Mouse (Mus musculus) B cell, adult 2 months (primary cell): ENCODE measurements around the gene Urb1.

ENCODE experiments used
- DNase-seq, 2 experiments: peaks; one replicate each; pipeline ENCODE4 v3.0.0; 2022

Urb1 gene

DNA sequence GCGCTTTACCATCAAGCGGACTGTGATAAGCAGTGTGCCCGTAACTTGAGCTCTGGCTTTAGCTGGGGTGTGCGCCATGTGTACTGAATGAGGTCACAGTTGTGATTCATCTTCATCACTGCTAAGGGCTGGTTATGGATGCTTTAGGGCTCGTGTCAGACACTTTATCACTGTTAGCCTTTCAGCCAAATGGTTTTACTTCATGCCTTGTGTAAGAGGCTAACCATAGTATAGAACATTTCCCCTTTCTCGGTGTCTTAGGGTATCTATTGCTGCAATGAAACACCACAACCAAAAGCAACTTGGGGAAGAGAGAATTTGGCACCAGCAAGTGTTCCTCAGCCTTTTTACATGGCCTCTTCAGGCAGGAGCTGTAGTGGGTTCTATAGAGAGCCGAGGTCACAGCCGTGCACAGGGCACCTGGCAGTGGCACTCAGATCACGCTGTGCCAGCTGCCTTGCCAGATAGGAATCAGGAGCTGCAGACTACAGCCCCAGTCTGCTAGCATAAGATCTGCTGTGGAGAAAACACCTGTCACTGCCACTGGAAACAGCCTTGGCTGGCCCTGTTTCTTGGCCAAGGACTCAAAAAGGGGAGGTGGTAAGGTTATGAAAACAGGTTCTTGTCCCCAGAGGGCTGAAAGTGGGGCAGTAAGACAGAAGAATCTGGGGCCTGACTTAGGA, 44.9 kb downstream of the Urb1 start:
- DNase-seq: no peak

DNA sequence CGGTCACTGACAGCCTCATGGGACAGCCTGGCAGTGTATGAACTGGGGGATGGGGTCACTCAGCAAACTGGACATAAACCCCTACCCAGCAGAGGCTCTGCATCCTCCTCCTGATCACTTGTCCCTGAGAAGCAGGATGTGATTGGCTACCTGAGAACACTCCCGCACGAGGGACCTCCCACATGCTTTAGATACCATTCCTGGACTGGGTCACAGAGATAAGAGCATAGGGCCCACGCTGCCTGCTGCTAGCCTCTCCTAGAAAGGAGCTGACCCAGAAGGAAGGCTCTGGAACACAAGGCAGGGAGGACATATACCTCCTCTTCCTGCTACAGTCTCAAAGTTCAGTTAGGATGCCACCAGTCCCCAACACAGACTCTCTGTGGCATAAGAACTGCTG, 49.7 kb downstream of the Urb1 start:
- DNase-seq: no peak

DNA sequence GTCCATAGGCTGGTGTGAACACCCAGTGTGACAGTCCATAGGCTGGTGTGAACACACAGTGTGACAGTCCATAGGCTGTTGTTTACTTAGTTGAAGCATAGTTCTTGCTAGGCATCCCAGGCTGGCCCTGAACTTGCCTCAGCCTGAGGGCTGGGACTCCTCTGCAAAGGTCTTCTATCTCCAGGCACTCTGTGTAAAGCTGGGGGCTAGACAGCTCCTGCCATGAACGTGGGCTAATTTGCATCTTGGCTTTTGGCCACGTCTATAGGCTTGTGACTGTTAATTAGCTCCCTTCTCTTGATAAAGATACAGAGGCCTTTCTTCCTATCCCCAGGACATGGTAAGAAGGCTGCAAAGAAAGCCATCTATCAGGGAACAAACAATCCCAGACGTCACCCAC, 50.9 kb downstream of the Urb1 start:
- DNase-seq: no peak

DNA sequence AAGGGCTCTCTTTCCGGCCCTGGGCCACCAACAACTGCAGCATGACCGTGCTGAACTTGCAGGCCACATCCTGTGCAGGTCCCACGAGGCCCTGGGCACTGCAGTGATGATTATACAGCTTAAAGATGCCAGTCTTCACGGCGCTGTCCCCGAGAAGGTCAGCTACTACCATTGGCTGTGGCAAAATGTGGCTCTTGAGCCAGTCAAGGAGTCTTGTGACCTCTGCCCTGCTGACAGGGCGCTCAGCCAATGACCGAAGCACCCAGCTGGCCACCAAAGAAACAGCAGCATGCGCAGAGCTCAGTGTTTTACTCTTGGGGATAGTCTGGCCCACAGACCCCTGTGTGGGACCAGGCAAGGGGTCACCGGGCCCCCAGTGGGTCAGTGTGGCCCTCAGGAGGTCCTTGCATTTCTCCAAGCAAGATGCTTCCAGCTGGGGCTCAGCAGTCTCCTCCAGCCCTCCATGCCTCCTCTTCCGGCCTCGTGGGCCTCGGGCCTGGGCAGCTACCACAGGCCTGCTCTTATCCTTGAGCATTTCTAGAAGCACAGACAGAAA, 56.7 kb downstream of the Urb1 start:
- no peak for DNase-seq

DNA sequence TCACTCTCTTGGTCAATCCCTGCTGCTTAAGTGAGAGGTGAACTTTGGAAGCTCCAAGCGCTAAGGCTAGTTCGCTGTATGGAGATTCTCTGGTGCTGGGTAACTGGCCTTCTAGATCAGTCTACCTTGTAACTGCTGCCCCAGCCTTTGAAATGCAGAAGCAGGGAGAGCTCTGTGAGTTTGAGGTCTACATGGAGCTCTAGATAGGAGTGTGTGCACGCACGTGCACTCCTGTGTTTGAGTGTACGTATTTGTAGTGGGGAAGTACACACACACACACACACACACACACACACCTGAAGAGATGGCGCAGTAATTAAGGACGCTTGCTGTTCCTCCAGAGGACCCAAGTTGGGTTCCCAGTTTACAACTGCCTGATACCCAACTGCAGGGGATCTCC, 62.0 kb downstream of the Urb1 start:
- no peak for DNase-seq

DNA sequence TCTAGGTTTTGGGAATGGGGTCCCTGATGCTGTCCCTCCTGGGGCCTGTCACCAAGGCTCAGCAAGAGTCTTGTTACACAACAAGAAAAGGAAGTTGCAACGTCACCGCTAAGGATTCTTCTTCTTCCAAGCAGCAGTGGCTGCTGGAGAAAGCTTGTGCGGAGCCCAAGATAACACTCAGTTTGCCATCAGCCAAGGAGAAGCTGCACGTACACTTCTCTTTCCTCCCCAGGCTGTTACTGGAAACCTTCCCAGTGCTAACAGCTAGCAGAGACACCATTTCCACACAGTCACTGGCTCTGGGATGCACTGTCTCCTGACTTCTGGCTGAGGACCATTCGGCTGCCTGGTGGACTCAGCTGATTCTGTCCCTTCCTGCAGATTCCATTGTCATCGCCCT, 63.1 kb downstream of the Urb1 start:
- DNase-seq: no peak

DNA sequence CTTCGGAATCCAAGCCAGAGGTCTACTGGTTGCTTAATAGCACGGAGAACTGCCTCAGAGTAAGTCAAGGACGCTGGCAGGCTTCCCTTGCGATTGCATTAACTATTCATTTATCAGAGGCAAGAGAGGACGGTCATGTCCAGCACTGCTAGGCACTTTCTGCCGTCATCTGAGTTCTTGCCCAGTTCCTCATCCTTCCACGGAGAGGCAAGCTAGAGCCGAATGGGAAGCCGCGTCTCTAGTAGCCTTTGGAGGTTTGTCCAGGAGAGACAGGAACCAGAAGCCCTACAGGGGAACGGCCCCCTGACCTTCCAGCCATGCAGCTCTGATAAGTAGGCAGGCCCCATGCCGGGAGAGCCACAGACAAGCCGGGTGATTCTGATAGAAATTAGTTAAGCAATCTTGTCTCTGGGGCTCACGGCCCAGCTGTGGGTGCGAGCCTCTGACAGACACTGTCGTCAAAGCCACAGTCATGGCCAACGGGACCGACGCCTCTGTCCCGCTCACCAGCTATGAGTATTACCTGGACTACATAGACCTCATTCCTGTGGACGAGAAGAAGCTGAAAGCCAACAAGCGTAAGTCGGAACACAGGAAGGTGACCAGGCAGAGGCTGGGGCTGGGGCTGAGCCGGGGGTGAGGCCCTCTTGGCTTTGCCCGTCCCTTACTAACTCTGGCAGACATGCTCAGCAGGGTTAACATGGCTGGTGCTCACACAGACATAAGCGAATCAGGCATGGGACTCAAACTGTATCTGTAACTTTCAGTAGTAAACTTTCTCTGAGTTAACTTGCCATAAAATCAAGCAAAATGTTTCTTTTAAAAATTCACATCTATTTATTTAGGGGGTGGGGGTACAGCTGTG, 71.9 kb downstream of the Urb1 start, which contains the start of gene Mrap:
Gene Mrap, plus strand, starts transcription at position 116 of the 865 bp plus-strand sequence.
- DNase-seq: no peak

DNA sequence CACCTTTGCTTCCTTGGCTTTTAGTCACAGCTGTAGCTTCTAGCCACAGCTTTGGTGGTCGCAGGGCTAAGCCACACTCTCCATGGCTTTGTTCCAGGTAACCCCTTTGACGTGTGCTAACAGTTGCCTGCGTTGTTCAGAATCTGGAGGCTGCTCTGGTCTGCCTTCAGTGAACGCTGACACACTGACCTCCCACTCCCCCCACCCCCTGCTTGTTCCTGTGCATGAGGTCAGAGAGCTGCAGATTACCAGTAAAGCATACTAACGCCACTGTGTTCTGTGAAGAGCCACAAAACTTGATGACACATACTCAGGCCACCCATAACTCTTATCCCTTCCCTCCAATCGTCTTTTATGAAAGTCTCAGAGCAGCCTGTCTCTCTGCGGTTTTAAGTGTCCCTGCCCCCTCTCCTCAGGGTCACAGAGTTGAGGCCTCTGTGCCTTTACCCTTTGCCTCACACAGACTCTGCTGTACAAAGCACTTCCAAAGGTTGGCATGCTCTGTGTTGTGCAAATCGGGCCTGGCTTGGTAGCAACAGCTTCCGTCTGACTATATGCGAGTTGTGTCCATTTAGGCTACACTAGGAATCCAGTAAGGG, 73.4 kb downstream of the Urb1 start:
- DNase-seq: no peak

DNA sequence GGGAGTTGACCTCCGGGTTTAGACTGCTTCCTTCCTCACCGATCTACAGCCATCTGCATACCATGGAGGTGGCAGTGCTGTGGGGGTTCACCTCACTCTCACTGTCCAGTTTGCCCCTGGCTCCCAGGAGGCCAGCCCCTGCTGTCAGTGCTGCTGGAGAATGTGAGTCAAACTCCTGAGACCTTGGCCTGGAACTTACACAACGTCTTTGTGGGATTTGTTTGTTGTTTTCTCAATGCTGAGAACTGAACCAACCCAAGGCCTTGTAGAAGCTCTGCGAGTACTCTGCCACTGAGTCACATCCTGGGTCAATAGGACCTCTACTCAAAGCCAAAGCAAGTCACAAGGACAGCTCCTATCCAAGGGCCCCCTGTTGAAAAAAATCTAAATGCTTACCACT, 74.6 kb downstream of the Urb1 start:
- DNase-seq: no peak

DNA sequence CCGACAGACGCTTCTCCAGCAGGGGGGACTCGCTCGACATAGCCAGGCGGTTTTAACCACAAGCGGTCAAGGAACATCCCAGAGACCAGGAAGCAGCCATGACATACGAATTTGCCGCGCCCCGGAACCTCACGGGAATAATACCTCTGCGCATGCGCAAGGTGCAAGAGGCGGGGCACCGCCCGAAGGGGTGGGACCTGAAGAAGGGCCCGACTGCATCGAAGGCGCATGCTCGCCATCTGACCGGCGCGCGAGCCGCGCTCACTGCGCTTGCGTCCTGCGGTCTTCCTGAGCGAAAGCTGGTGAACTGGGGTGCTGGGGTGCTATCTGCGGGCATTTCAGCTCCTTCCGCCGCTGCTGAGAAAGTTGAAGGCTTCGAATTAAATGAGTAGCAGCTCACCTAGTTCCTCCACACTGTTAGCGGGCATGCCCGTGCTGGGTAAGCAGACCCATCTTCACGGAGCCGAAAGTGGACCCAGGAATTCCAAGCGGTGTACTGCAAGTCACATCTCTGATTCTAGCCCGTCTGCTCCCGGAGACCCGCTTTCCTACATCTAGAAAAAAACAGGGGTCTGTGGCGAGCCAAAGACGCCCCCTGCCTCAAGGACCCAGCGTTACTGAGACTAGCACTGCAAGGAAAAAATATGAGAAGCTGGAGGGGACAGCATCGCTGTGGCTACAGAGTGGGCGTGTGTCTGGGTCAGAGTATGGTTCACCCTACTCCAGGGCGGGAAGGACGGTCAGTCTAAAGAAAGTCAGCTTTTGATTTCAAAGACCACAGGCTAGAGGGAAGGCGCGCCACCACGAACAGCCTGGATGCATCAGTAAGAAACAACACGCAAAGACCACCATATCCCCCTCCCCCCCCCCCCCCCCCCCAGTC, 82.7 kb downstream of the Urb1 start, which contains the start of gene Mis18a:
Gene Mis18a, minus strand, starts transcription at position 172 of the 883 bp plus-strand sequence.
- peak; percentile 95 for DNase-seq

DNA sequence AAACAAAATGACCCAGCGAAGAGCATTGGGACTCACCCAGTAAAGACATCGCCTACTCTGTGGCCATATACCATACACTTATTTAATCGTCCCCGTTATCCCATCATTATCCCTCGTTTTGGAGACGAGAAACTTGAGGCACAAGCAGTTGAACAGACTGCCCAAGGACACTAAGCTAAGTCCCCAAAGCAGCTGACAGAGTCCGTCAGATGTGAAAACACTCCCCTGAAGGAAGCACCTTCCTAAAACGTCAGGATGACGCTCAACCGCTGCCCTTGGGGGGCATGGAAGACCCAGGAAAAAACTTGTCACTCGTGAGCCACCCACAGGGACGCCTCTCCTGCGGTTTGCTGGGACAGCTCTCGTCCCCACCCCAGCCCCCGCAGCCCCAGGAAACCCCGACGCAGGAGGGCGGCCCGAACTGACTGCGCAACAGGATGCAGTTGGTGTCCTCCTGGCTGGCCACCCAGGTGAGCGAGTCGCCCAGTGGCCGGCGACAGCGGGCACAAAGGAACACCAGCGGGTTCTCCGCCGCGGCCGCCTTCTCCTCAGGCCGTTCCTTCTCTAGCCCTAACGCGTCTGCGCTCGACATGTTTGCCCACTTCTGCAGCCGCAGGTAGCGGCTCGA, 83.5 kb downstream of the Urb1 start:
- DNase-seq: no peak

DNA sequence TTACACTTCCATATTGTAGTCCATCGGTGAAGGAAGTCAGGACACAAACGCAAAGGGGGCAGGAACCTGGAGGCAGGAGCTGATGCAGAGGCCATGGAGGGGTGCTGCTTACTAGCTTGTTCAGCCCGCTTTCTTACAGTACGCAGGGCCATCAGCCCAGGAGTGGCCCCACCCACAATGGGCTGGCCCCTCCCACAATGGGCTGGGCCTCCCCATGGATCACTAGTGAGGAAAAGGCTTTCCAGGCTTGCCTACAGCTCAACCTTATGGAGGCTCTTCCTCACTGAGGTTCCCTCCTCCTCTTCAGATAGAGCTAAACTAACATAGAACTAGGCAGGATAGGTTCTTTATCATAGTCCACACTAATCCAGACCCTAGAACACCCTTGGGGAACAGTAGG, 86.2 kb downstream of the Urb1 start:
- DNase-seq: no peak

DNA sequence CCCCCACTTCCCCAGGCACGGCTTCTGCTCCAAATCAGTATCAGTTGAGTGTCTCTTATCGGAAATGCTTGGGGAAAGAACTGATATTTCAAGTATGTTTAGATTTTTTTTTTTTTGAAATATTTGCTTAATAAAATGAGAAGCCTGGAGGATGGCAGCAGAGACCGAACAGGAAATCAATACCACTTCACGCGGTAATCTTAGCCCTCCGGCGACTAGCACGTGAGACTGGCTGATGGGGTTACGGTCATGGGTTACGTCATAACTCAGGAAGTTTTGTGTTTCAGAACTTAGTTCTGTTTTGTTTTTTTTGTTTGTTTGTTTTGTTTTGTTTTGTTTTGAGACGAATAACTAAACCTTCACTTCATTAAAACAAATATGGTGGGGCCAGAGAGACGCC, 99.9 kb downstream of the Urb1 start:
- no peak for DNase-seq

DNA sequence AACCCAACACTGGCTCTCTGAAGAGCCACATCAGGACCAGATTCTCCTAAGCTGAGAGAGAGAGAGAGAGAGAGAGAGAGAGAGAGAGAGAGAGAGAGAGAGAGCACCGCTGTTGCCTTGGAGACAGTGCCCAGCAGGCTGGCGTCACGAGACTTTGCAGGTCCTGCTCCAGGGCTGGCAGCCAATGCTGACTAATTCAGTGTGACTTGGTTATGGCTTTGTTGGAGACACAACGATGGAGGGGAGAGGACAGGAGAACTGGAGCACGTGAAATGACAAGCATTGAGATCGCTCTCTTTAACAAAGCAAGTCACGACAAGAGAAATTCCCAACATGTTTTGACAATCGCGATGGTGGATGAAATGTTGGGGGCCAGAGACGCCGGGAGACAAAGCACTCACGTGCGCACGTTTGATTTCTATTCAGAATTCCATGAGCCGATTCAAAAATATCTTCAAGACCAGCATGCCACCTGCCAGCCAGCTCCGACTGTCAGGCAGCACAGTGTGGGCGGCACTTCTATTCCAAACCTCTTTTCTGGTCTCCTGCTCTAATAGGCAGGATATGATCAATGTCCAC, 100.4 kb downstream of the Urb1 start:
- DNase-seq: no peak

DNA sequence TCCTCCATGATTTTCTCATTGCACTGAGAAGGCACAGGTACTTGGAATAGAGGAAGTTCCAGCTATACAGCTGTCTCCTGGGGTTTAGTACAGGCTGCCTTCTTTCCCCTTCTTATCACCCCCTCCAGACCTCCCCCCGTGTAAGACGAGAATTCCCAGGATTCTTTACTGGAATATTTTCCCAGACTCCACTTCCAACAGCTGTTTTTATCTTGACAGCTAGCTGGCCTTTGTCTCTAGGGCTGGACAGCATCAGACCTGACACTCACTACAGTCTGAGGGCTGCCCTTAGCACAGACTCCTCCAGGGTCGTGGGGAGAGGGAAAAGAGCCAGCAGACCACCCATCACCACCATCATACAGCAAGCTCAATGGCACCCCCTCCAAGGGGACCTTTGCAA, 103.9 kb downstream of the Urb1 start:
- DNase-seq: no peak

DNA sequence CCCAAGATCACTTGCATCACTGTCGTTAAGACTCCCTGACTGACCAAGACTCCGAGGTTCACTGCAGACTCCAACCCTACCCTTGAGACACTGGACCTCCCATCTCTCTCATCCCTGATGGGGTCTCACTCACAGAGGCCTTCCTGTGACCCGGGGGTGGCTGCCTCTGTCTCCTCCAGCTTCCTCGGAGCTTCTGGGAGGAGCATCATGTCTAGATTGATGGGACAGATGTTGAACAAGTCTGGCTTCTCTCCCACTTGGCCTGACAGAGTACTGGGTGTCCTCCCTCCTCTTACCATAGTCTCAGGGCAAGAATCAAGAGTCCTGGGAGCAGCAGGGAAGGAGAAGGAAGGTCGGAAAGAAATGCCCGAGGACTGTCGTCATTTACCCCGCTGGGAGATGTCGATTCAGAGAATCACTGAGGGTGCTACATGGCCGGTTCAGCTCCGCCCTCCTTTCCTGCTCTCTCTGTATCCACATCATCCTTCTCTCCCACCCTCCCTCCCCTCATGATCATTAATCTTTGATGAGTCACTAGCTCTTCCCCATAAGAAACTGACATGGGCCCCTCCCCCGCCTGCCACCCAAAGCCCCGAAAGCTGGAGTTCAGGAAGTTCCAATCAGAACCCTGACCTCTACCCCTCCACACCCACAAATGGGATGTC, 105.9 kb downstream of the Urb1 start:
- no peak for DNase-seq

DNA sequence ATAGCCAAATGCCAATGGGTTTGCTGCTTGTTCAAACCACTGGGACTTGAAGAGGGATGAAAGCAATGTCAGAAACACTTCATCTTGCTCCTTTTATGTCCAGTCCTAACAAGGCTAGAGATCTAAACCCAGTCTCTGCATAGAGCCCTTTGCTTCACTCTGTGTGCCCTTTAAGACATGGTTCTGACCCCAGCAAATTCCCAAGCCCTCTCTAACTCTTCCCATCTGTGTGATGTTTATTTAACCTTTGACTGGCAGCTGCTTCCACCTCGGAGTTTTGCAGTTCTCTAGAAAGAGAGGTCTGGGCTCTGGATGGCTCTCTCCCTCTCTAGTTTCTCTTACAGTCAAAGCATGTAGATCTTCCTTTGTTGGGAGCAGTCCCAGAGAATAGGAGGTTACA, 106.6 kb downstream of the Urb1 start:
- no peak for DNase-seq

DNA sequence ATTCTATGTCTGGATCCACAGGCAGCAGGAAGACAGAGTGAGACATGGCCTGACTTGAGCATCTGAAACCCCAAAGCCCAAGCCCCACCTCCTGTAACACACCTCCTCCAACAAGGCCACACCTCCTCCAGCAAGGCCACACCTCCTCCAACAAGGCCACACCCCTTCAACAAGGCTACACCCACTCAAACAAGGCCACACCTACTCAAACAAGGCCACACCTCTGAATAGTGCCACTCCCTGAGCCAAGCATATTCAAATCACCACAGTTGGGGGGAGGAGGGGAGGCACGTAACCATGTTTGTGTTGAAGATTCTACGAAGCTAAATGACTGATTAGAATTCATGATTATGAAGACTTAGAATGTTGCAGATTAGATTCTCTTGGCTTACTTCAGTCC, 108.7 kb downstream of the Urb1 start:
- DNase-seq: no peak
